Mouse (Mus musculus) neural tube, embryonic 14.5 days (tissue): ENCODE measurements around the gene Isg15. TPM values are rescaled to one million over a fixed set of nuclear protein-coding genes. Genes with fewer than 3 reads are reported as not detected.

Experiments used
- ATAC-seq: fragments of 200-750 bp; cut with Nextera tagmentation; 2 replicates; pipeline ENCODE4 v1.8.0; 2017; ENCODE audit warnings: low read depth, mild to moderate bottlenecking, moderate TSS enrichment, moderate library complexity
- H3K27ac ChIP-seq: fragments of 300-500 bp; sonication (generic); 2 replicates; pipeline ENCODE4 v1.5.1; 2014; ENCODE audit warnings: low read depth, mild to moderate bottlenecking, control low read depth, low read length, moderate library complexity, mixed read lengths
- H3K27me3 ChIP-seq: fragments of 300-500 bp; sonication (generic); 2 replicates; pipeline ENCODE4 v1.6.1; 2014; ENCODE audit warnings: low read length; ENCODE audit not compliant: control insufficient read depth, insufficient read depth
- H3K36me3 ChIP-seq: fragments of 300-500 bp; sonication (generic); 2 replicates; pipeline ENCODE4 v1.6.1; 2014; ENCODE audit warnings: low read length, mixed read lengths; ENCODE audit not compliant: control insufficient read depth, insufficient read depth
- H3K4me1 ChIP-seq: fragments of 300-500 bp; sonication (generic); 2 replicates; pipeline ENCODE4 v1.6.1; 2014; ENCODE audit warnings: low read length; ENCODE audit not compliant: control insufficient read depth, insufficient read depth
- H3K4me2 ChIP-seq: fragments of 300-500 bp; sonication (generic); 2 replicates; pipeline ENCODE4 v1.6.1; 2014; ENCODE audit warnings: mild to moderate bottlenecking, low read depth, low read length, control low read depth
- H3K4me3 ChIP-seq: fragments of 300-500 bp; sonication (generic); 2 replicates; pipeline ENCODE4 v1.5.1; 2014; ENCODE audit warnings: low read depth, low read length, control low read depth, mixed read lengths
- H3K9ac ChIP-seq: fragments of 300-500 bp; sonication (generic); replicated peaks from 2 replicates; pipeline ENCODE4 v1.6.1; 2014; ENCODE audit warnings: low read depth, mild to moderate bottlenecking, control low read depth, low read length, mixed read lengths
- H3K9me3 ChIP-seq: fragments of 300-500 bp; sonication (generic); 2 replicates; pipeline ENCODE4 v1.6.1; 2016; ENCODE audit warnings: low read length; ENCODE audit not compliant: control insufficient read depth
- WGBS: fragments of 180-500 bp; shearing (Covaris S2); extraction: QIAGEN DNeasy Blood & Tissue Kit; methylation state at CpG from one replicate; pipeline ENCODE4 v1.1.7; 2014; 5-methylcytosine and 5-hydroxymethylcytosine counted together
- polyA plus RNA-seq: library from polyadenylated mRNA; unstranded; fragments of >200 nt; fragmentation: Nextera tagmentation; extraction: Ambion mirVana; gene quantifications from 2 replicates; pipeline ENCODE4 v1.2.1, GENCODE M21; 2014

Isg15 gene
- 0.50 and 1.2 TPM in 2 replicates for polyA plus RNA-seq

- H3K9ac ChIP-seq: no peak within 1 kb of the TSS
- no peak for ATAC-seq
- peaks cover 13% of the 10 kb centered on the region for H3K4me1 ChIP-seq
- H3K27me3 ChIP-seq: no peaks in the 10 kb centered on the region; the same call in 1 of the 2 replicates
- 70% methylated on average over 10 of the region's 10 CpGs for WGBS
- H3K4me2 ChIP-seq: no peak within 1 kb of the TSS
- no peak within 1 kb of the TSS for H3K27ac ChIP-seq
- no peak within 1 kb of the TSS for H3K4me3 ChIP-seq
- no peaks in the 10 kb centered on the region for H3K36me3 ChIP-seq
- H3K9me3 ChIP-seq: no peaks in the 10 kb centered on the region
Observed at GRCm38 (mm10) chr4:156200623-156201475, at the start of gene Isg15. Isg15 (minus strand) TSS chr4:156200818.

GRCm38 (mm10) chr4:156249567-156249966 lies 48.9 kb upstream of the Isg15 start:
- ATAC-seq: no peak
- Histone ChIP-seq H3K27me3 (no peaks in the 10 kb centered on the region), H3K36me3 (peaks cover 30% of the 10 kb centered on the region), H3K9me3 (no peaks in the 10 kb centered on the region), H3K4me1 (peaks cover 4% of the 10 kb centered on the region; the same call in 1 of the 2 replicates), H3K27ac (no peak overlapping the region), H3K4me2 (no peak overlapping the region), H3K4me3 (no peak overlapping the region), H3K9ac (no peak overlapping the region)
- WGBS: 54% methylated on average over 11 of the region's 11 CpGs

GRCm38 (mm10) chr4:156236651-156237447 lies 36.2 kb upstream of the Isg15 start:
- Histone ChIP-seq H3K36me3 (peaks cover 45% of the 10 kb centered on the region), H3K9ac (peak overlapping the region; percentile 73; the same call in 1 of the 2 replicates)

GRCm38 (mm10) chr4:156235808-156236533 lies 35.4 kb upstream of the Isg15 start, which contains the start of gene Noc2l:
Noc2l (plus strand) TSS chr4:156236010.
- peak within 1 kb of the TSS; percentile 73 for H3K9ac ChIP-seq
- no peaks in the 10 kb centered on the region for H3K27me3 ChIP-seq
- peak within 1 kb of the TSS; percentile 93 for H3K4me2 ChIP-seq
- H3K4me3 ChIP-seq: peak within 1 kb of the TSS; percentile 87
- peak within 1 kb of the TSS; percentile 86 for H3K27ac ChIP-seq
- no peaks in the 10 kb centered on the region for H3K9me3 ChIP-seq
- WGBS: under 1% methylated on average over 72 of the region's 90 CpGs
- H3K36me3 ChIP-seq: peaks cover 43% of the 10 kb centered on the region
- peak; percentile 88 for ATAC-seq
- peaks cover 14% of the 10 kb centered on the region for H3K4me1 ChIP-seq

More at GRCm38 (mm10) chr4:156236651-156237447, 36.2 kb upstream of the Isg15 start:
- peak overlapping the region; percentile 87 for H3K4me3 ChIP-seq
- no peaks in the 10 kb centered on the region for H3K9me3 ChIP-seq
- H3K4me1 ChIP-seq: peaks cover 14% of the 10 kb centered on the region
- H3K4me2 ChIP-seq: peak overlapping the region; percentile 93
- H3K27me3 ChIP-seq: no peaks in the 10 kb centered on the region
- WGBS: 26% methylated on average over 55 of the region's 60 CpGs
- no peak overlapping the region for H3K27ac ChIP-seq
- no peak for ATAC-seq

- Histone ChIP-seq H3K36me3 (peaks cover 42% of the 10 kb centered on the region), H3K9ac (peak overlapping the region; percentile 73; the same call in 1 of the 2 replicates), H3K4me2 (peak overlapping the region; percentile 93), H3K27ac (peak overlapping the region; percentile 84), H3K9me3 (no peaks in the 10 kb centered on the region), H3K4me1 (peaks cover 14% of the 10 kb centered on the region), H3K27me3 (no peaks in the 10 kb centered on the region), H3K4me3 (peak overlapping the region; percentile 87)
- peak; percentile 56 for ATAC-seq
- under 1% methylated on average over 15 of the region's 15 CpGs for WGBS
Observed at GRCm38 (mm10) chr4:156235360-156235770, 34.7 kb upstream of the Isg15 start.

GRCm38 (mm10) chr4:156234701-156235213 lies 34.1 kb upstream of the Isg15 start, which contains the start of gene Plekhn1:
Plekhn1 (minus strand) TSS chr4:156234857.
- H3K4me3 ChIP-seq: peak within 1 kb of the TSS; percentile 87
- no peaks in the 10 kb centered on the region for H3K27me3 ChIP-seq
- peaks cover 38% of the 10 kb centered on the region for H3K36me3 ChIP-seq
- H3K4me2 ChIP-seq: peak within 1 kb of the TSS; percentile 93
- H3K27ac ChIP-seq: peak within 1 kb of the TSS; percentile 86
- H3K9ac ChIP-seq: peak within 1 kb of the TSS; percentile 73
- WGBS: 0% methylated on average over 31 of the region's 48 CpGs
- ATAC-seq: peak; percentile 61
- H3K4me1 ChIP-seq: peaks cover 14% of the 10 kb centered on the region
- no peaks in the 10 kb centered on the region for H3K9me3 ChIP-seq

GRCm38 (mm10) chr4:156234021-156234501 lies 33.4 kb upstream of the Isg15 start:
- Histone ChIP-seq H3K27ac (peak overlapping the region; percentile 64), H3K4me2 (peak overlapping the region; percentile 93), H3K4me3 (peak overlapping the region; percentile 87), H3K4me1 (peaks cover 14% of the 10 kb centered on the region), H3K36me3 (peaks cover 36% of the 10 kb centered on the region), H3K9ac (peak overlapping the region; percentile 68), H3K9me3 (no peaks in the 10 kb centered on the region), H3K27me3 (no peaks in the 10 kb centered on the region)
- ATAC-seq: no peak
- WGBS: 2% methylated on average over 17 of the region's 17 CpGs

GRCm38 (mm10) chr4:156228393-156229024 lies 27.9 kb upstream of the Isg15 start:
- ATAC-seq: 0 out of 2 replicates have a peak, but pooled peaks have one; percentile 20
- no peaks in the 10 kb centered on the region for H3K27me3 ChIP-seq
- H3K4me1 ChIP-seq: peaks cover 4% of the 10 kb centered on the region
- H3K9me3 ChIP-seq: no peaks in the 10 kb centered on the region
- 25% methylated on average over 12 of the region's 12 CpGs for WGBS
- no peak overlapping the region for H3K27ac ChIP-seq
- H3K9ac ChIP-seq: 0 out of 2 replicates have a peak overlapping the region, but pooled peaks have one; percentile 11
- no peak overlapping the region for H3K4me2 ChIP-seq
- no peak overlapping the region for H3K4me3 ChIP-seq
- H3K36me3 ChIP-seq: peaks cover 25% of the 10 kb centered on the region
